Mouse (Mus musculus): ENCODE results near the gene Slc4a5.

The Slc4a5 gene

GRCm38 (mm10) chr6:83233306-83233705, 13.7 kb downstream of the Slc4a5 start:
- DNase-seq, result no peak

GRCm38 (mm10) chr6:83234280-83234741, 14.7 kb downstream of the Slc4a5 start:
- DNase-seq, result peak; percentile 18

DNA sequence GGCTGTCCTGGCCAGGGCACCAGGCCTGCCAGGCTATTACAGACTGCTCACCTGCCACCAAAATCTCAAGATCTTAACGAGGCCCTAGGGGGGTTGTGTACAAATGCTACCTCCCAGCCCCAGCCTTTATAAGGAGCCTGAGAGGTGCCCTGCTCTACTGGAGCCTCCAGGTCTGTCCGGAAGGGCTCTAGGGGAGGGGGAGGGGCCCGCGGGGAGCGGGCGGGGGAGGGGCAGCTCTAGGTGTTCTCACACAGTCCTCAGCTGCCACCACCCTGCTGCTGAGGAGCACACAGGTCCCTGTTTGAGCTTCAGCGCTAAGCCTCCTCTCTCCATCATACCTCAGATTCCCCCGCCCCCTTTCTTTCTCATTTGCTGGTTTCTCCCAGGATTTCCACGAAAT, 17.5 kb downstream of the Slc4a5 start:
- peak; percentile 28 for DNase-seq

DNA sequence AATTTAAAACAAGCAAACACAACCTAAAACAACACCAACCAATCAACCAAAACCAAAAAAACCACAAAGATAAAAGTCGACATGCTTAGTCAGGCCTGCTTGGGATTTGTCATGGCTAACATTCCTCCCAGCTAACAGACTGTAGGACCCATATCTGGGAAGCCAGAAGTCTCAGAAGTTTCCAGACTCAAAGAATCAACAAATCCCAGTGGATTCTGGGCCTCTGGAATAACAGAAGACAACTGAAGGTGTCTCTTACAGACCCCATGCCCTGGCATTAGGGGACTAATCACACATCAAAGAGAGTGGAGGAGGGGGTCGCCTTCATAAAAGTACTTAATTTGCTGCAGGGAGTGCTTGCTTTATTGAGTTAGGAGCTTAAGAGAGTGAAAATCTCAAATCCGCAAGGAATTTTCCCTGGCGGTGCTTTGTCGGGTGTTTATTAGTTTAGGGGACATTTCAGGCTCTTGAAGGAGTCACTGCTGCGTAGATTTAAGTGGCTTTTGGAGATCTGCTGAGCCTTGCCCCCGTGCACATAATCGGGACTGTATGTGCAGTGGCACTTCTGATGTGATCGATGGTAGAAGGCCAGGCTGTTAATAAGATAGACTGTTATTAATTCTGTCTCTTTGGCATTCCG, 24.9 kb downstream of the Slc4a5 start:
- no peak for DNase-seq

- no peak for DNase-seq
Measured at GRCm38 (mm10) chr6:83245134-83245533, 25.5 kb downstream of the Slc4a5 start.

GRCm38 (mm10) chr6:83245997-83246396, 26.4 kb downstream of the Slc4a5 start:
- DNase-seq, result no peak

- DNase-seq, result no peak
Measured at GRCm38 (mm10) chr6:83246750-83247149, 27.1 kb downstream of the Slc4a5 start.

DNA sequence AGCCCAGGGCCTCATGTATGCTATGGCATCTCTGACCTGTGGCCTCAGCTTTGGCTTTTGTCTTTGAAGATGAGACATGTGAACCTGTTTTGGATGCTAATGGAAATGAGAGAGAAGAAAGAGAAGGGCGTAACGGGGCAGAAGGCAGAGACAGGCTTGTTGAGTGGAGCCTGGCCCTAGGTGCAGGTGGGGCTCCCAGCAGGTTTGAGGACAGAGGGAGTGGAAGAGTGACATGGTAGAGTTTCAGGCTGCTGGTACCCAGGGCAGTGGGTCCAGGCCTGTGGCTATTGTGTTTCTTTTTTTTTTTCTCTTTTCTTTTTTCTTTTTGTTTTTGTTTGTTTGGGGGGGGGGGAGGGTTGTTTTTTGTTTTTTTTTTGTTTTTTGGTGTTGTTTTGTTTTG, 27.5 kb downstream of the Slc4a5 start:
- no peak for DNase-seq

DNA sequence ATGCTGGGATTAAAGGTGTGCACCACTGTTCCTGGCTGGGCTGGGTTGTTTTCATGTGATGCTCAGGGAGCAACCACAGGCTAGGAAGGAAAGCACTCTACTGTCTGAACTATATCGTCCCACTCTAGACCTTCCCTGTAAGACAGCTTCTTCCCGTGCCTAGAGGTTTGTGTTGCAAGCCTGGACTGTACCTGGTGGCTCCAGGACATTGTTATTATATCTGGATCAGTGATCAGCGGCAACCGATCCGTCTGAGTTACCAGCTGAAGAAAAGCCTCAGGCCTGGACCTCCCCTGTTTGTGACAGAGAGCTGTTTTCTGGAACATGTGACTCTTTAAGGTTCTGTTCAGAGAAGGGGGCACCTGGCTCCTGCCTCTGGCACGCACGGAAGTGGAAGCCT, 34.6 kb downstream of the Slc4a5 start:
- DNase-seq, result no peak

DNA sequence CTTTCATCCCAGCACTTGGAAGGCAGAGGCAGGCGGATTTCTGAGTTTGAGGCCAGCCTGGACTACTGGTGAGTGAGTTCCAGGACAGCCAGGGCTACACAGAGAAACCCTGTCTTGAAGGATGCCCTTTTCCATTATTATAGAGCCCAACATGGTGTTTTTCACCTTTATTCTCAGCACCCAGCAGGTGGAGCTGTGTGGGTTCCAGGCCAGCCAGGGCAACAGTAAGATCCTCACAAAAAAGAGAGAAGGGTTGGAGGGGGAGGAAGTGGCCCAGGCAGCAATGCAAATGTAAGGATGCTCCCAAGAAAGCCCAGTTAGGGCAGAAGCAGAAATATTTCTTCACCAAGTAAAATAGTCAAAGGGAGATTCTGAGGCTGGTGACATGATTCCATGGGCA, 44.9 kb downstream of the Slc4a5 start:
- DNase-seq, result peak; percentile 44

DNA sequence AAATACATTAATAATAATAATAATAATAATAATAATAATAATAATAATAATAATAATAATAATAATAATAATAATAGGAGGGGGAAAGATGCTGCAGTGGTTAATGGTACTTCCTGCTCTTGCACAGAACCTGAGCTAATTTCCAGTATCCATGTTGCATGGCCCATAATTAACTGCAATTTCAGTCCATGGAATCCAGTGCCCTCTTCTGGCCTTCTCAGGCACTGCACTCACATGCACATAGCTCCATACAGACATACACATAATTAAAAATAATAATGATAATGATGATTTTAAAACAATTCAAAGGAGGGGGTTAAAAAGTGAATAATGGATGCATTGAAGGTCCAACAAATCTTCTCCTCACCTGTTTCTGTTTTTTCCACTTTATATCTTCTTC, 45.6 kb downstream of the Slc4a5 start:
- DNase-seq, result peak; percentile 57

- DNase-seq, result no peak
Measured at GRCm38 (mm10) chr6:83265653-83266052, 46.0 kb downstream of the Slc4a5 start.

- no peak for DNase-seq
Measured at GRCm38 (mm10) chr6:83267616-83268015, 48.0 kb downstream of the Slc4a5 start.

DNA sequence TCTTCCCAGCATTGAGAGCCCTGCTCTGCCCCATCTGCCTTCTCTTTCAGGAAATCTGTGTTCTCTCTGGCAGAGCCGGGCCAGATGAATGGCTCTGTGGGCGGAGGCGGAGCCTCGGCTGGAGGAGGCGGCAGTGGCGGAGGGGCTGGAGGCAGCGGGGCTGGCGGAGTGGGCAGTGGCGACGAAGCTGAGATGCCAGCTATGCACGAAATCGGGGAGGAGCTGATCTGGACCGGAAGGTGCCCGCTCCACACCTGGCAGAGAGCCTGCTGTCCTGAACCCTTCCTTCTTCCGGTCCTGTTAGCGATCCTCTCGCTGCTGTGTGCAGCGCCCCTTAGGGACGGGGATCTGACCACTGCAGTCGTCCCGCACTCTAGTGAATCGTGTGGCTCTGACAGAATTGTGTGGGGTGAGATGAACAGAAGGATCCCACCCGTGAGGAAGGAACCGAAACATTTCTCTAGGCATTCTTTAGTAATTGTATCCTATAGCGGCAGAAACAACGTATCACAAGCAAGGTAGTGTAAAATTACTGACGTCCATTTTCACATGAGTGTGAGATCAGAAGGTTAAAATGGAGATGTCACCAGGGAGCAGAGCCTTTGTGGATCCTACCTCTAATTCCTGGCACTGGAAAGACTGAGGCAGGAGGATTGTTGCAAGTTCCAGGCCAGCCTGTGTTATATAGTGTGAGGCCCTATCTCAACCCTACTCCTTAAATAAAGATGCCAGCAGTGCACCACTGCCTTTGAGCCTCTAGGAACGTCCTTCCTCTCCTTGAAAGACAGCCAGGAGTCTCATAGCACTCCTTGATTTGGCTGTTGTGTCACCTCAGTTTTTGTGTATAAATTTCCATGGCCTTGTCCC, 48.7 kb downstream of the Slc4a5 start:
- DNase-seq, result peak; percentile 64

- DNase-seq, result peak; percentile 30
Measured at GRCm38 (mm10) chr6:83273733-83274132, 54.1 kb downstream of the Slc4a5 start.

- no peak for DNase-seq
Measured at GRCm38 (mm10) chr6:83277151-83277550, 57.5 kb downstream of the Slc4a5 start.

DNA sequence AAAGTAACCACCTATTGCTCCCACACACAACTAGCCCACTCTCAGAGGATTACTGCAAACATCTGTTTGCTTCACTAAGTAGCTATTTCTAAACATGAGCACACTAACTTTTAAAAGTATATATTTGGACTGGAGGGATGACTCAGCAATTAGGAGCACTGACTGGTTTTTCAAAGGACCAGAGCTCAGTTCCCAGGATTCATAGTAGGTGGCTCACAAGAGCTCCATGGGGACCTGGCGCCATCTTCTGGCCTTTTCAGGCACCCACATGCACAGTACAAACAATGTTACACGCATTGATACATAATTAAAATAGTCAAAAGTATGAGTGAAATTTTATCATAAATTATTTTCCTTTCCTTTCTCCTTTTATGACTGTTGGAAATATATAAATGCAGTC, 59.3 kb downstream of the Slc4a5 start:
- peak; percentile 69 for DNase-seq

GRCm38 (mm10) chr6:83280256-83280955, 60.8 kb downstream of the Slc4a5 start:
- peak; percentile 57 for DNase-seq

GRCm38 (mm10) chr6:83300447-83301229, 81.0 kb downstream of the Slc4a5 start:
- DNase-seq, result no peak

GRCm38 (mm10) chr6:83301294-83301693, 81.7 kb downstream of the Slc4a5 start:
- DNase-seq, result no peak

DNA sequence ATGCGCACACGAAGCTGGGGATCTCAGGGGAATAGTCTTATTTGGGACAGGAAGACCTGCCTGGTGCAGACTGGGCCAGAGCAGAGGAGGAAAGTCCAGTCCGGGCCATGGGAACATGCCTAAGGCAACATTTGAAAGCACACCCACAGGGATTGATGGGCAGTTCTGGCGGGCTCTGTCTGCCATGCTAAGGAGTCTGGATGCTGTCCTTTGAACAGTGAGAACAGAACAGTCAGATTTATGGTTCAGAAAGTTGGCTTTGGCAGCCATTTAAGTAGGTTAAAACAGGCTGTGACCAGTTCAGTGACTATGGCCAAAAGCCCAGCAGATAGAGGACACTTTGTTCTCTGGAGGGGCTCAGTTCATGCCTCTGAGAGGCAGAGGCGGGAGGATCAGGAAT, 82.6 kb downstream of the Slc4a5 start:
- DNase-seq, result no peak

GRCm38 (mm10) chr6:83309017-83309416, 89.4 kb downstream of the Slc4a5 start:
- peak; percentile 19 for DNase-seq

GRCm38 (mm10) chr6:83311206-83311605, 91.6 kb downstream of the Slc4a5 start:
- DNase-seq, result no peak
